Mouse (Mus musculus): ENCODE measurements at regions not wholly inside any gene's neighbourhood (a gene's known extent, or its start where the extent isn't known, plus 50 kb on each side); places are given as distances from the start of the nearest gene placed in this dataset.

- TF ChIP-seq CTCF (IDR thresholded peaks at IDR 0.05; ENCODE audit: borderline replicate concordance, control insufficient read depth, extremely low read depth, insufficient read depth, low read length, poor library complexity) (no peak), POLR2A (IDR thresholded peaks at IDR 0.05; ENCODE audit: control insufficient read depth, extremely low read depth, insufficient read depth, low read length, poor library complexity) (no peak)
Observed at GRCm38 (mm10) chr17:66251495-66251894, 128.2 kb downstream of the Ddx11 start.

Data from thymus, adult 2 months (tissue).